In genomic region chr17:5175535-5175934, GRCm38 (mm10) we compare ENCODE assay signal across 17 mouse cellular contexts.
DNase-seq lines count a peak whose midpoint lies in the region; ATAC-seq lines count a peak whose summit lies in the region.
"Had no signal": no experiment of that assay in that cellular context is flagged by ENCODE, and none has a peak within 500 bp of the region (broad histone marks: within the 10 kb centered on the region; RNA-seq: fewer than 3 reads in every experiment).

No protein-coding gene starts in this region.

- peaks cover 18% of the 10 kb centered on the region for H3K4me1 ChIP-seq in embryonic facial prominence, embryonic 12.5 days
- peaks cover 43% of the 10 kb centered on the region for H3K4me1 ChIP-seq in embryonic facial prominence, embryonic 10.5 days
- peaks cover 15% of the 10 kb centered on the region; the same call in 1 of the 2 replicates for H3K4me1 ChIP-seq in neural tube, embryonic 12.5 days

- no peak for DNase-seq in embryonic facial prominence, embryonic 10.5 days (ENCODE audit: low spot score)
- DNase-seq in layer of hippocampus, adult 11-12 months (ENCODE audit: low spot score): peak; percentile 60
- no peak for DNase-seq in layer of hippocampus, postnatal 10 days (ENCODE audit: low spot score in 2 of 2)
- DNase-seq in neural tube, embryonic 10.5 days (ENCODE audit: extremely low spot score, low spot score): no peak
- DNase-seq in telencephalon, adult 2 months (ENCODE audit: low read depth, low spot score): peak; percentile 60
- DNase-seq: adrenal gland, postnatal 25 days; cerebellum, adult 9-11 months; embryo, embryonic 11 days; heart, postnatal 4 days; kidney, postnatal 14 days; lung, embryonic 14.5 days had no signal

- no peak overlapping the region for H3K4me3 ChIP-seq in embryonic facial prominence, embryonic 12.5 days
- no peak overlapping the region for H3K4me3 ChIP-seq in embryonic facial prominence, embryonic 10.5 days
- no peak overlapping the region for H3K4me3 ChIP-seq in neural tube, embryonic 12.5 days
- H3K4me3 ChIP-seq: heart, embryonic 13.5 days had no signal

- H3K9ac ChIP-seq in embryonic facial prominence, embryonic 12.5 days: no peak overlapping the region
- H3K9ac ChIP-seq in neural tube, embryonic 12.5 days: 0 out of 2 replicates have a peak overlapping the region, but pooled peaks have one; percentile 13
- H3K9ac ChIP-seq: heart, embryonic 13.5 days; lung, embryonic 14.5 days had no signal

- H3K4me2 ChIP-seq in embryonic facial prominence, embryonic 12.5 days (replicated peaks): no peak overlapping the region
- no peak overlapping the region for H3K4me2 ChIP-seq in neural tube, embryonic 12.5 days (replicated peaks)
- H3K4me2 ChIP-seq: heart, embryonic 13.5 days; liver, embryonic 11.5 days; lung, embryonic 14.5 days had no signal

- no peaks in the 10 kb centered on the region for H3K27me3 ChIP-seq in embryonic facial prominence, embryonic 12.5 days
- no peaks in the 10 kb centered on the region for H3K27me3 ChIP-seq in embryonic facial prominence, embryonic 10.5 days (replicated peaks; ENCODE audit: low read depth, poor library complexity, severe bottlenecking)
- no peaks in the 10 kb centered on the region for H3K27me3 ChIP-seq in neural tube, embryonic 12.5 days (replicated peaks)
- H3K27me3 ChIP-seq: heart, embryonic 13.5 days had no signal

- no peaks in the 10 kb centered on the region for H3K36me3 ChIP-seq in embryonic facial prominence, embryonic 12.5 days
- no peaks in the 10 kb centered on the region; the same call in 1 of the 2 replicates for H3K36me3 ChIP-seq in embryonic facial prominence, embryonic 10.5 days (replicated peaks)
- no peaks in the 10 kb centered on the region for H3K36me3 ChIP-seq in neural tube, embryonic 12.5 days
- H3K36me3 ChIP-seq: heart, embryonic 13.5 days had no signal

- WGBS in embryonic facial prominence, embryonic 12.5 days: 87% methylated on average over 8 of the region's 8 CpGs
- WGBS in embryonic facial prominence, embryonic 10.5 days: 93% methylated on average over 8 of the region's 8 CpGs
- WGBS in neural tube, embryonic 12.5 days: 91% methylated on average over 8 of the region's 8 CpGs

- 0 out of 2 replicates have a peak overlapping the region, but pooled peaks have one; percentile 41 for H3K27ac ChIP-seq in embryonic facial prominence, embryonic 12.5 days
- no peak overlapping the region for H3K27ac ChIP-seq in embryonic facial prominence, embryonic 10.5 days (replicated peaks)
- H3K27ac ChIP-seq in neural tube, embryonic 12.5 days: no peak overlapping the region
- H3K27ac ChIP-seq: heart, embryonic 13.5 days had no signal

- no peak for ATAC-seq in embryonic facial prominence, embryonic 12.5 days (ENCODE audit: insufficient number of reproducible peaks, insufficient read depth, low FRiP score, low TSS enrichment)
- no peak for ATAC-seq in neural tube, embryonic 12.5 days (ENCODE audit: low FRiP score, low read depth)
- ATAC-seq in CD4-positive, CD25-positive, alpha-beta regulatory T cell, adult 4 months: no peak
- ATAC-seq: activated CD4-positive, CD25-positive, alpha-beta regulatory T cell, adult 4 months had no signal

- H3K9me3 ChIP-seq in embryonic facial prominence, embryonic 12.5 days: no peaks in the 10 kb centered on the region
- no peaks in the 10 kb centered on the region for H3K9me3 ChIP-seq in embryonic facial prominence, embryonic 10.5 days
- H3K9me3 ChIP-seq in neural tube, embryonic 12.5 days: no peaks in the 10 kb centered on the region
- H3K9me3 ChIP-seq: heart, embryonic 13.5 days had no signal

Comparison
In these comparisons a context has a peak if more than half of its experiments do, and no peak if none do; other contexts are left out.
1. DNase-seq: peak in layer of hippocampus, adult 11-12 months (single experiment) and telencephalon, adult 2 months (single experiment); none in embryonic facial prominence, embryonic 10.5 days (single experiment), layer of hippocampus, postnatal 10 days (0 of 2) and neural tube, embryonic 10.5 days (single experiment).